Mouse (Mus musculus) ES-Bruce4 (cell line): Measurements from ENCODE around the gene Lrrc15. TPM values are rescaled to one million over a fixed set of nuclear protein-coding genes. Genes with fewer than 3 reads are reported as not detected.

Source experiments
- H3K27ac ChIP-seq: 2 replicates; pipeline ENCODE4 v1.5.1; 2012; ENCODE audit warnings: low read length, inconsistent platforms; ENCODE audit not compliant: insufficient read depth
- H3K27me3 ChIP-seq: 2 replicates; pipeline ENCODE4 v1.6.1; 2012; ENCODE audit warnings: mild to moderate bottlenecking, low read length, inconsistent platforms; ENCODE audit not compliant: control insufficient read depth, poor library complexity, insufficient read depth, severe bottlenecking
- H3K36me3 ChIP-seq: 2 replicates; pipeline ENCODE4 v1.6.1; 2012; ENCODE audit warnings: inconsistent platforms, mild to moderate bottlenecking, low read length, moderate library complexity; ENCODE audit not compliant: control insufficient read depth, poor library complexity, insufficient read depth, severe bottlenecking
- H3K4me1 ChIP-seq: one replicate; pipeline ENCODE4 v1.8.1; 2011; ENCODE audit warnings: low read length; ENCODE audit not compliant: control insufficient read depth, insufficient read depth
- H3K4me3 ChIP-seq: 2 replicates; pipeline ENCODE4 v1.5.1; 2011; ENCODE audit warnings: low read depth, mild to moderate bottlenecking, low read length
- H3K9ac ChIP-seq: 2 replicates; pipeline ENCODE4 v1.6.1; 2012; ENCODE audit warnings: low read depth, mild to moderate bottlenecking, inconsistent platforms; ENCODE audit not compliant: poor library complexity, severe bottlenecking
- H3K9me3 ChIP-seq: replicated peaks from 2 replicates; pipeline ENCODE4 v1.6.1; 2012; ENCODE audit warnings: mild to moderate bottlenecking, low read length, inconsistent platforms; ENCODE audit not compliant: control insufficient read depth, poor library complexity, insufficient read depth, severe bottlenecking
- CTCF ChIP-seq: IDR thresholded peaks from one replicate; pipeline ENCODE4 v1.8.1; 2011; ENCODE audit warnings: low read depth, low read length
- EP300 ChIP-seq: IDR thresholded peaks from 2 replicates; pipeline ENCODE4 v1.6.1; 2011; ENCODE audit warnings: low read depth, low read length; ENCODE audit not compliant: insufficient read depth
- POLR2A ChIP-seq: IDR thresholded peaks from one replicate; pipeline ENCODE4 v1.8.1; 2011; ENCODE audit warnings: low read length; ENCODE audit not compliant: insufficient read depth
- polyA plus RNA-seq: library from polyadenylated mRNA; stranded (reverse); fragments of >200 nt; gene quantifications from 2 replicates; pipeline ENCODE4 v1.2.4, GENCODE M21; 2011; ENCODE audit warnings: low read depth; ENCODE audit not compliant: missing spikeins, insufficient read depth, insufficient read length

Lrrc15 gene
- polyA plus RNA-seq, 1 experiment: 2.1 TPM

DNA sequence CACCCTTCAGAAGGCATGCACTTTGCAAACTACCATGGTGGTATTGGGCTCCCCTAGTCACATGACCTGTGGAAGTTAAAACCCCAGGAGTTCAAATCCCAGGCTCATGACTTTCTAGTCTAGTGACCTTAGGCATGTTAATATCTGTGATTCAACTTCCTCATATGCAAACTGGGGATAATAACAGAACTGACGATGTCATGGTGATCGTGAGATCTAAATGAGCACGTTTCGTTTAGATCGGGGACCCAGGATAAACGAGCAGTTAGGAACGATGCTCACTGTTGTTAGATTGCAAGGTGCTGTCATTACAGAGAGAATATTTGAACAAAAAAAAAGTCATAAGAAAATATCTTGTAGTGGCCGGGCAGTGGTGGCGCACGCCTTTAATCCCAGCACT lies 20.9 kb downstream of the Lrrc15 start:
- H3K36me3 ChIP-seq: no peaks in the 10 kb centered on the region
- peaks cover 2% of the 10 kb centered on the region for H3K4me1 ChIP-seq
- no peak overlapping the region for H3K9ac ChIP-seq
- no peaks in the 10 kb centered on the region for H3K9me3 ChIP-seq
- TF ChIP-seq POLR2A (no peak), CTCF (no peak), EP300 (no peak)
- no peaks in the 10 kb centered on the region for H3K27me3 ChIP-seq
- H3K27ac ChIP-seq: no peak overlapping the region
- no peak overlapping the region for H3K4me3 ChIP-seq

DNA sequence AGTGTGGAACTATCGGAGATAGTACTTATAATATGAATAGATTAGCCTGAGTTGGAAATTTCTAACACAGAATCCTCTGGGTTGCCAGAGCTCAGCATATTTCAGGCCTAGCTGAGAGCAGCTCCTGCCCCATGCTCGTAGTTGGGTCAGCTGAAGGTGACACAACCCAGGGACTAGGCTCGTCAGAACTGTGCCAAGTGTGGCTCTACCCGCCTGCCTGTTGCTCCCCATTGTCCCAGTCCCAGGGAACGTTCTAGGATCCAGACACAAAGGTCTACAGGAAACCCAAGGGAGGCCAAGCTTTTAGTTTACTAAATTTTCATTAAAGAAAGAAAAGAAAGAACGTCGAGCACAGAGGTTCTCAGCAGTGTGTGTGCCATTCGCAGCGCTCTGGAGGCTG lies 21.7 kb downstream of the Lrrc15 start:
- no peak overlapping the region for H3K4me3 ChIP-seq
- H3K36me3 ChIP-seq: no peaks in the 10 kb centered on the region
- no peak overlapping the region for H3K9ac ChIP-seq
- H3K27me3 ChIP-seq: no peaks in the 10 kb centered on the region
- TF ChIP-seq EP300 (no peak), POLR2A (no peak), CTCF (no peak)
- H3K9me3 ChIP-seq: no peaks in the 10 kb centered on the region
- no peak overlapping the region for H3K27ac ChIP-seq
- peaks cover 2% of the 10 kb centered on the region for H3K4me1 ChIP-seq

DNA sequence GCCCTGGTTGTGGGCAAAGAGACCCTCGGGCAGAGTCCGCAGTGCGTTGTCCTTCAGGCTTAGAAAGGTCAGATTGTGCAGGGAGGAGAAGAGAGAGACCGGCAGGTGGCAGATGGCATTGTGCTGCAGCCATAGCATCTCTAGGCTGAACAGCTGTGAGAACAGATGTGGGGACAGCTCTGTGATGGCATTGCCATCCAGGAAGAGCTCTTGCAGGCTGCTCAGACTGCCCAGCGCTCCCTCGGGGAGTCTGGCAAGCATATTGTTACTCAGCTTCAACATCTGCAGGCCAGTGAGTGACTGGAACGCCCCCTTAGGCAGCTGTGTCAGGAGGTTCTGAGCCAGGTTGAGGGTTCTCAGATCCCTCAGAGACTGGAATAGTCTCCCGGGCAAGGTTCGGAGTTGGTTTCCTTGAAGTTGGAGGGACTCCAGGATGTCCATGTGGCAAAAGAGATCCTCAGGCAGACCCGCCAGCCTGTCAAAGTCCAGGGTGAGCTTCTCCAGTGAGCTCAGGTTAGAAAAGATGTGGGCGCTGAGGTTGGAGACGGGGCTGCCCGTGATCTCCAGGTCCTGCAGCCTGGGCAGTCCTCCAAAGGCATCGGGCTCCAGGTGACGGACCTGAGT lies 22.9 kb downstream of the Lrrc15 start:
- Histone ChIP-seq H3K9ac (no peak overlapping the region), H3K27me3 (no peaks in the 10 kb centered on the region), H3K27ac (no peak overlapping the region), H3K36me3 (no peaks in the 10 kb centered on the region), H3K9me3 (no peaks in the 10 kb centered on the region), H3K4me1 (peaks cover 2% of the 10 kb centered on the region), H3K4me3 (no peak overlapping the region)
- no peak for TF ChIP-seq EP300
- TF ChIP-seq POLR2A: no peak
- TF ChIP-seq CTCF: no peak

DNA sequence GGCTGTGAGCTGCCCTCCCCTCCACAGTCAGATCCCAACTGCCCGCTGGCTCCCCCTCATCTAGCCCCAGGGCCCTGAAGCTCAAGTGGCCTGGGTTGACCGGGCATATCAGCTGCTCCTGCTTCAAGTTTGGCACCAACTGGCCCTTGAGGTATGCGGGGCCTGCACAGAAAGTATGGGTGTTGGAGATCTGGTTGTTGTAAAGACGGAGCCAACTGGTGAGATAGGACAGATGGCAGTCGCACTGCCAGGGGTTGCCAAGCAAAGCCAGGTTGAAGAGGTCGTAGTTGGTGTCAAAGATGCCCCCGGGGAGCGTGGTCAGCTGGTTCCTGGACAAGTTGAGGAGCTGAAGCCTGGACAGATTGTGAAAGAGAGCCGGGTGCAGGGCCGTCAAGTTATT lies 23.6 kb downstream of the Lrrc15 start:
- Histone ChIP-seq H3K27me3 (no peaks in the 10 kb centered on the region), H3K4me3 (no peak overlapping the region), H3K4me1 (peaks cover 2% of the 10 kb centered on the region), H3K27ac (no peak overlapping the region), H3K9ac (no peak overlapping the region), H3K9me3 (no peaks in the 10 kb centered on the region), H3K36me3 (no peaks in the 10 kb centered on the region)
- TF ChIP-seq EP300 (no peak), CTCF (no peak), POLR2A (no peak)

DNA sequence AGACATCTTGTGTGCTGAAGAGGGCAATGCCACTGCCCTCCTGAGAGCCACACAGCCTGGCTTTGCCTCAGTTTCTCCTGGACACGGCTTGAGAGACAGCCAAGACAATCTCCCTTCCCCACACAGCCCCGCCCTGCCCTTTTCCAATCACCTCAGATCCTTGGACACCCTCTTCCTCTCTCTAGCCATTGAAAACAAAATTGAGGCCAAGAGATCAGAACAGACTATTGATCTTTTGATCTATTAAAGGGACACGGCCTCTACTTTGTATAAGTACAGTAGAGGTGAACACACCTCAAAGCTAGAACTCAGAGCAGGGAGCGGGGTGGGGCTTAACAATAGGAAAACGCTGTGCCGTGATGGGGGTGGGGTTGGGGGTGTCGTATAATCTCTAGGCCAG lies 24.6 kb downstream of the Lrrc15 start:
- H3K4me1 ChIP-seq: peaks cover 2% of the 10 kb centered on the region
- H3K9ac ChIP-seq: no peak overlapping the region
- H3K9me3 ChIP-seq: no peaks in the 10 kb centered on the region
- H3K36me3 ChIP-seq: no peaks in the 10 kb centered on the region
- no peak overlapping the region for H3K27ac ChIP-seq
- TF ChIP-seq POLR2A (no peak), EP300 (no peak), CTCF (no peak)
- H3K27me3 ChIP-seq: no peaks in the 10 kb centered on the region
- H3K4me3 ChIP-seq: no peak overlapping the region

DNA sequence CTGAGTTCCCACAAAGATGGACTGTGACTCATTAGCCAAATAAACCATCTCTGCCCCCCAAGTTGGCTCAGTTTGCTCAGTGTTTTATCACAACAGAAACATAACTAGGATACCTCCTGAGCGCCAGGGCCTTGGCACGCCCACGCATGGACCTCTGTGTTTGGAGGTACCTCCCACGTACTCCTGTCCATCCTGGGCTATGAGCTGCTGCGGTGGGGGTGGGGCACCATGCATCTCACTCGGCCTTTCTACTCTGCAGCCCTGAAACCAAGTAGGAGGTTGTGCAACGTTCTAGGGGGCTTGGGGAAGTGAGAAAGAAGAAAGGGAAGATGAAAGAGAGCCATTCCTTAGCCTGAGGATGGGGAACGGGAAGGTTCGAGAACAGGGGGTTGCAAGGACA lies 25.3 kb downstream of the Lrrc15 start:
- no peak overlapping the region for H3K4me3 ChIP-seq
- TF ChIP-seq EP300 (no peak), POLR2A (no peak)
- no peak overlapping the region for H3K9ac ChIP-seq
- peaks cover 2% of the 10 kb centered on the region for H3K4me1 ChIP-seq
- no peaks in the 10 kb centered on the region for H3K27me3 ChIP-seq
- no peak overlapping the region for H3K27ac ChIP-seq
- H3K36me3 ChIP-seq: no peaks in the 10 kb centered on the region
- no peaks in the 10 kb centered on the region for H3K9me3 ChIP-seq
